Mouse (Mus musculus) liver, embryonic 12.5 days (tissue): ENCODE measurements at regions not wholly inside any gene's neighbourhood (a gene's known extent, or its start where the extent isn't known, plus 50 kb on each side); places are given as distances from the start of the nearest gene placed in this dataset.
"Not testable (repeated sequence)": the region's sequence is repeated elsewhere in the genome, so short reads cannot be mapped to it uniquely, and the experiment has no call there.

ENCODE experiments used
- ATAC-seq: fragments of 200-750 bp; cut with Nextera tagmentation; 2 replicates; pipeline ENCODE4 v1.8.0; 2017; ENCODE audit warnings: moderate number of reproducible peaks, mild to moderate bottlenecking, moderate library complexity
- H3K27ac ChIP-seq: fragments of 300-500 bp; sonication (generic); 2 replicates; pipeline ENCODE4 v1.5.1; 2016; ENCODE audit warnings: mild to moderate bottlenecking
- H3K27me3 ChIP-seq: fragments of 300-500 bp; sonication (generic); replicated peaks from 2 replicates; pipeline ENCODE4 v1.6.1; 2016; ENCODE audit warnings: mild to moderate bottlenecking, moderate library complexity
- H3K36me3 ChIP-seq: fragments of 300-500 bp; sonication (generic); 2 replicates; pipeline ENCODE4 v1.6.1; 2016; ENCODE audit warnings: mild to moderate bottlenecking, moderate library complexity
- H3K4me1 ChIP-seq: fragments of 300-500 bp; sonication (generic); 2 replicates; pipeline ENCODE4 v1.6.1; 2016
- H3K4me2 ChIP-seq: fragments of 300-500 bp; sonication (generic); 2 replicates; pipeline ENCODE4 v1.6.1; 2016; ENCODE audit warnings: mild to moderate bottlenecking, moderate library complexity
- H3K4me3 ChIP-seq: fragments of 300-500 bp; sonication (generic); 2 replicates; pipeline ENCODE4 v1.5.1; 2016; ENCODE audit warnings: mild to moderate bottlenecking, moderate library complexity
- H3K9ac ChIP-seq: fragments of 300-500 bp; sonication (generic); 2 replicates; pipeline ENCODE4 v1.6.1; 2016; ENCODE audit warnings: mild to moderate bottlenecking, moderate library complexity
- H3K9me3 ChIP-seq: fragments of 300-500 bp; sonication (generic); replicated peaks from 2 replicates; pipeline ENCODE4 v1.6.1; 2016; ENCODE audit warnings: mild to moderate bottlenecking, moderate library complexity
- WGBS: fragments of 180-500 bp; shearing (Covaris S2); methylation state at CpG from one replicate; pipeline ENCODE4 v1.1.7; 2016; ENCODE audit not compliant: insufficient replicate concordance; 5-methylcytosine and 5-hydroxymethylcytosine counted together

- WGBS: 70% methylated on average over 9 of the region's 14 CpGs
- H3K4me2 ChIP-seq, H3K4me3 ChIP-seq, H3K27me3 ChIP-seq, H3K9ac ChIP-seq, H3K9me3 ChIP-seq, H3K27ac ChIP-seq, ATAC-seq, H3K36me3 ChIP-seq, H3K4me1 ChIP-seq: not testable (repeated sequence)
Observed at GRCm38 (mm10) chr6:47745856-47746255, 67.4 kb downstream of the Pdia4 start.

GRCm38 (mm10) chr6:47743856-47744255, 69.4 kb downstream of the Pdia4 start:
- H3K9me3 ChIP-seq, H3K4me3 ChIP-seq, H3K27ac ChIP-seq, H3K4me1 ChIP-seq, H3K27me3 ChIP-seq, ATAC-seq, H3K9ac ChIP-seq, H3K36me3 ChIP-seq: not testable (repeated sequence)
- WGBS: no CpG with 5 or more reads among the region's 20 CpGs
- H3K4me2 ChIP-seq: peak overlapping the region; percentile 43; the same call in 1 of the 2 replicates

- peak overlapping the region; percentile 59 for H3K9ac ChIP-seq
- not testable (repeated sequence) for H3K4me1 ChIP-seq, H3K9me3 ChIP-seq, H3K27ac ChIP-seq, H3K27me3 ChIP-seq, ATAC-seq, H3K36me3 ChIP-seq
- whole genome bisulfite sequencing: 4% methylated on average over 19 of the region's 47 CpGs
- peak overlapping the region; percentile 68 for H3K4me2 ChIP-seq
- H3K4me3 ChIP-seq: peak overlapping the region; percentile 54
Observed at GRCm38 (mm10) chr6:47740216-47740615, 73.0 kb downstream of the Pdia4 start.

- H3K4me2 ChIP-seq: peak overlapping the region; percentile 32; the same call in 1 of the 2 replicates
- ATAC-seq, H3K4me1 ChIP-seq, H3K27ac ChIP-seq, H3K9ac ChIP-seq, H3K9me3 ChIP-seq, H3K36me3 ChIP-seq, H3K4me3 ChIP-seq, H3K27me3 ChIP-seq: not testable (repeated sequence)
- 10% methylated on average over 14 of the region's 26 CpGs for WGBS
Observed at GRCm38 (mm10) chr6:47739696-47740095, 73.5 kb downstream of the Pdia4 start.

GRCm38 (mm10) chr6:47737972-47738371, 75.3 kb downstream of the Pdia4 start:
- not testable (repeated sequence) for H3K27ac ChIP-seq, H3K9ac ChIP-seq, H3K9me3 ChIP-seq, H3K27me3 ChIP-seq, ATAC-seq, H3K4me1 ChIP-seq, H3K4me2 ChIP-seq, H3K4me3 ChIP-seq, H3K36me3 ChIP-seq
- WGBS: no CpG with 5 or more reads among the region's 3 CpGs
